Mouse (Mus musculus) CD4-positive, CD25-positive, alpha-beta regulatory T cell, adult 2 months (primary cell): Measurements from ENCODE around the gene Sucnr1.
A peak's percentile ranks its signal among the peaks of the same experiment; 100 is the strongest.
"Not testable (repeated sequence)": the region's sequence is repeated elsewhere in the genome, so short reads cannot be mapped to it uniquely, and the experiment has no call there.

Experiments
- DNase-seq: peaks from one replicate; pipeline ENCODE4 v3.0.0-alpha.2; 2012; ENCODE audit warnings: low read depth, low spot score

The Sucnr1 gene

GRCm38 (mm10) chr3:60081648-60082047 is at the start of gene Sucnr1:
TSS of gene Sucnr1 (plus strand) at chr3:60081869.
- DNase-seq, result no peak

GRCm38 (mm10) chr3:60046221-60046913 is 35.3 kb upstream of the Sucnr1 start:
- no peak for DNase-seq

- no peak for DNase-seq
These were observed 28.3 kb upstream of the Sucnr1 start for GRCm38 (mm10) chr3:60053231-60053927.

GRCm38 (mm10) chr3:60053931-60054330 is 27.7 kb upstream of the Sucnr1 start:
- no peak for DNase-seq

GRCm38 (mm10) chr3:60056451-60056850 is 25.2 kb upstream of the Sucnr1 start:
- DNase-seq, result peak; percentile 45

GRCm38 (mm10) chr3:60057070-60057808 is 24.4 kb upstream of the Sucnr1 start:
- DNase-seq, result no peak

GRCm38 (mm10) chr3:60057809-60058082 is 23.9 kb upstream of the Sucnr1 start:
- no peak for DNase-seq

- no peak for DNase-seq
These were observed 2.7 kb upstream of the Sucnr1 start for GRCm38 (mm10) chr3:60078883-60079415.

- peak; percentile 2 for DNase-seq
These were observed 1.1 kb upstream of the Sucnr1 start for GRCm38 (mm10) chr3:60080572-60080971.

GRCm38 (mm10) chr3:60082746-60083145 is 1.1 kb downstream of the Sucnr1 start:
- DNase-seq, result no peak

GRCm38 (mm10) chr3:60085729-60086128 is 4.1 kb downstream of the Sucnr1 start:
- no peak for DNase-seq

- DNase-seq, result no peak
These were observed 9.7 kb downstream of the Sucnr1 start for GRCm38 (mm10) chr3:60091321-60091720.

GRCm38 (mm10) chr3:60094386-60095156 is 12.9 kb downstream of the Sucnr1 start:
- no peak for DNase-seq

GRCm38 (mm10) chr3:60096941-60097340 is 15.3 kb downstream of the Sucnr1 start:
- no peak for DNase-seq

- DNase-seq, result no peak
These were observed 15.8 kb downstream of the Sucnr1 start for GRCm38 (mm10) chr3:60097485-60097884.

- no peak for DNase-seq
These were observed 16.9 kb downstream of the Sucnr1 start for GRCm38 (mm10) chr3:60098521-60098920.

GRCm38 (mm10) chr3:60104462-60105109 is 22.9 kb downstream of the Sucnr1 start:
- DNase-seq, result no peak

- DNase-seq, result not testable (repeated sequence)
These were observed 24.8 kb downstream of the Sucnr1 start for GRCm38 (mm10) chr3:60106446-60106845.

GRCm38 (mm10) chr3:60107736-60108135 is 26.1 kb downstream of the Sucnr1 start:
- DNase-seq, result no peak

- DNase-seq, result no peak
These were observed 27.1 kb downstream of the Sucnr1 start for GRCm38 (mm10) chr3:60108815-60109214.

GRCm38 (mm10) chr3:60111135-60111710 is 29.6 kb downstream of the Sucnr1 start:
- DNase-seq, result no peak
